Mouse (Mus musculus) layer of hippocampus, postnatal 10 days (tissue): ENCODE data around the gene P2ry14. TPM values are rescaled to one million over a fixed set of nuclear protein-coding genes. Genes with fewer than 3 reads are reported as not detected.

Source experiments
- DNase-seq, 2 experiments: peaks; one replicate each; pipeline ENCODE4 v3.0.0; 2021; ENCODE audit warnings: low spot score in 2 of 2
- long read RNA-seq: library from polyadenylated mRNA; stranded (forward); transcript quantifications from one replicate; pipeline ENCODE4 v2.0.0, GENCODE M21; 2023
- total RNA-seq, 2 experiments: library from RNA; stranded (reverse); gene quantifications; 2 replicates each; pipeline ENCODE4 v1.2.3; 2021

P2ry14 gene
- 1 to 10 TPM; 1.1 to 1.6 TPM for total RNA-seq
- long read RNA-seq, partial matches to known transcripts = 0 of 6 reads
- long read RNA-seq, other reads (novel, unspliced or antisense) = 4 of 6 reads

DNA sequence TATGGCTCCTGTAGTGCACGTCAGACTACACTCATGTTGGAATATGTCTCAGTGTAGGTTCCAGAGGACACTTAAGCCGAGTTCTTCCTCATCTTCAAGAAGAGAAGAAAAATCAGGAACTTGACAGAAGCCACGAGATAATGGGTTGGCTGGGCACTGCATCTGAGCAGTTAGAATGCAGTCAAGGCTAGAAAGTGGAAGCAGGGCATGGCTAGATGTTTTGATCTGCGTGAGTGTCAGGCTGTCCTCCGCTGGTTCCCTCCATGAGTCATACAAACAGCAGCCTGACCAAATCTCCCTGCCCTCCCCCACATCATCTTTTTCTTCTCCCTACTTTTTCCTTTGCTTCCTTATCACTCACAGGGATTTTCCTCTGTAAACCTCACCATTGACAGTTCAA, at the start of gene P2ry14:
TSS of gene P2ry14 (minus strand) at position 195 of the 400 bp plus-strand sequence.
- DNase-seq = no peak

DNA sequence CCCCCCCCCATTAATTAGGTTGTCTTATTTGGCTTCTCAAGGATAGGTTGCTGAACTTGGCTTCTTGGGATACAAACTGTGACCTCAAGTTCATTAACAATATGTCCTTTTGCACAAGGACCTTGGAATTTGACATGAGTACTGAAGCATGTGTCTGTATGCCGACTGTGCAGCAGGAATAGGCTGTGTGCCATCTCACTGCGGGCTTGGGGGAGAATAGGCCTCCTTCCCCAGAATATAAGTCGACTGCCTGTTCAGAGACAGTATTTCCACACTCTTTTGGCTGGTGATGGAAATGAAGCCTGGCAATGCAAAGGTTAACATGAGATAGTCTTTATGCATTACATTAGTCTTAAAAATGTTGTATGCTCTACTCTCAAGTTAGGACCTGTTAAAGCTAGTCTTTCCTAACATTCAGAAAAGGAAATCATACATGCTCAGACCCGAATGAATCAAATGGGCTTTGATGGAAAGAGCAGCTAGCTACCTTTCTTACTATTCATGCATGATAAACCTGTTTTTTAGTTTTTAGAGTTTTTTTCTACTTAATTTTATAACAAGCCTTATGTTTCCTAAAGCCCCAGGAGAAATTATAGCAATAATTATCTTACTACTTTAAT, 44.0 kb upstream of the P2ry14 start:
- DNase-seq = no peak

DNA sequence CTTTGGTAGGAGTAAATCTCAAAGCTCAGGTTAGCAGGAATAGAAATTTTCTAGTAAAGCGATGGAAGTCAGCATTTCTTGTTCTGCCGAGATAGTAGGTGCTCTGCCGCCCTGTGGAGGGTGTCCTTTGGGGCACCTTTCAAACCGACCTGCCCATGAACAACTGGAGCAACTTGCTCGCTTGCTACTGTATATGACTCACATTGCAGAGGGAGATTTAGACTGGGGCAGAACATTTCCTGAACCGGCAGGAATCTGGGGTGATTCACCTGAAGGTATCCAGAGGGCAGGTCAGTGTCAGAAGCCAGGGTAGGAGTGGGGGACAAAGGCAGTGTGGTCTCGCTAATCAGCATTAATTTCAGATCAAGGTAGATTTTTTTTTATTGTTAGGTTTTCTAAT, 41.5 kb upstream of the P2ry14 start, which contains the start of gene Gpr87:
TSS of gene Gpr87 (minus strand) at position 167 of the 400 bp plus-strand sequence.
- DNase-seq = no peak

- DNase-seq = no peak
Observed at GRCm38 (mm10) chr3:59194099-59194498, 40.7 kb upstream of the P2ry14 start.

DNA sequence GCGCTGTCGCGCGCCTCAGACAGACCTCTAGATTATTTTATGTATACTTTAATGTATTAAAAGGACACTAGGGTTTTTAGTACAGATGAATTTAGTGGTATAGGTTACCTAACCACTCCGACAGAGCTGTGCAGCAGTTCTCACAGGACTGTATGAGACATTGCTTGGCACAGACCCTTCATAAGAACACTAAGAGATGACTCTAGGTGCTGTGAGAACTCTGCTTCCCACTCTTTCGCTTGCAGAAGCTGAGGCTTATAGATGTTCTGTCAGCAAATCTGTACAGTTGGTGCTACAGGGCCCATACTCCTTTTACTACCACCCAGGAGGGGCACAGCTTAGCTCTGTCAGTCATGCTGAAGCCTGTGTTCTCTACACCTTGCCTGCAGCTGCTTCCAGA, 38.3 kb upstream of the P2ry14 start:
- DNase-seq = no peak

DNA sequence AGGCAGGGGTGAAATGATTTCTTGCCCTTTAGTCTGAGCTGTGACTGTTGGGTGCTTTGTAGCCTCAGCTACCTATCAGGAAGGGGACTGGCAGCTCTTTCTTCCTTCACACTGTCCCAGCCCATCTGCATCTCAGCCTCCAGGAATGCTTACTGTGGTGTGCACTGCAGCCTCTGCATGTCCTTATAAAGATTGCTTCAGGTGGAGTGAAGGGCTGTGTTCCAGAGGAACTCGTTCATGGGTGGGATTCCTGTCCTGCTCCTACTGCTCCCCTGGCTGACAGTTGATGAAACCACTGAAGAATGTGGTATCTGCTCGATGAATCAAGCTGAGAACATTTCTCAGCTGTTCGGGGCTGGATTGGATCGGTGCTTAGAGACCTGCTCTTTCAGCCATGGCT, 33.9 kb upstream of the P2ry14 start:
- no peak for DNase-seq

DNA sequence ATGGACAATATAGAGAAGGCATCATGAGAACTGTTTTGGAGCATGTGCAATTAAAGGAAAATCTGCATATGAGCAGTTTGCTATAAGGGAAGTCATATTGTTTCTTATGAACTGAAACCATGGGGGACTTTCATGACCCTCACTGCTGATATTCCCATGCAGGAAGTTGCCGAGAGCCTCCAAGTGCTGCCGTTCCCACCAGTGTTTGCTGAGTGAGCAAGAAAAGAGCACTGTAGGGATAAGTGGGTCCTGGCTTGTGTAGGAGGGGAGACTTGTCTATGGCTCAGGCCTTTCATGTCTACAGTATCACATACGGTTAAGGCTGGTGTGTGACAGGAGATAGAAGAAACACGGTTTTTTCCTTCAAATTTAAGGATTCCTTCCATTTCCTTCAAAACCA, 32.2 kb upstream of the P2ry14 start:
- DNase-seq = no peak

- no peak for DNase-seq
Observed at GRCm38 (mm10) chr3:59182129-59182528, 28.7 kb upstream of the P2ry14 start.

- DNase-seq = no peak
Observed at GRCm38 (mm10) chr3:59181134-59181533, 27.7 kb upstream of the P2ry14 start.

GRCm38 (mm10) chr3:59176871-59177270, 23.5 kb upstream of the P2ry14 start:
- no peak for DNase-seq

GRCm38 (mm10) chr3:59175234-59175633, 21.8 kb upstream of the P2ry14 start:
- DNase-seq = peak; percentile 52 to 66

DNA sequence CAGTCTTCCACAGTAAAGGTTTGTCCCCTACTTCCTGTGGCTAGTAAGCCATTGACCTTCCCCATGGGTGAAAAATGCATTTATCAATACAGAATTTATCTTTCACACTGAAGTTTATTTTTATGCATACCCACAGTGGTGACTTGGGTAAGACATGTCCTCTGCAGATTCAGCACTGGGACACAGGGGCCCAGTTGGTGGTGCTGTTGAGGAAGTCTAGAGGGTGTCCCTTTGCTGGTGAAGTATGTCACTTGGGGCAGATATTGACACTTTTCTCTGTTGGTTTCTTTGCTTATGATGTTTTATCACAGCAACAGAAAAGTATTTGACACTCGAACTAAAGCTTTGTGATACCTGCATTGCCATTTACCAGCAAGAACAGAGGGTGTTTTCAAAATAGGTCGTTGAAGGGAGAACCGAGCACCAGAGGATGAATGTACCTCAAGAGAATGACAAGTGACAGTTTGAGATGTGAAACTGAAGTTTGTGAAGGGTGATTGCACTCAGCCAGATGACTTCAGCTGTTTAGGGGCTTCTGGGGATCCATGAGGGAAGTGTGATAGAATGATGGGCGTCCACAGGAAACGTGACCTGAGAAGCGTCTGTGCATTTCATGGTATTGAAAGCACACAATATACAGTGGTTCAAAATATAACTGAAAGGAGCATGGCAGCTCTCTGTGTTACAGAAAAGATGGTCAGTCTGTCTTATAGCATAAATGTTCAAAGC, 21.2 kb upstream of the P2ry14 start:
- no peak for DNase-seq

DNA sequence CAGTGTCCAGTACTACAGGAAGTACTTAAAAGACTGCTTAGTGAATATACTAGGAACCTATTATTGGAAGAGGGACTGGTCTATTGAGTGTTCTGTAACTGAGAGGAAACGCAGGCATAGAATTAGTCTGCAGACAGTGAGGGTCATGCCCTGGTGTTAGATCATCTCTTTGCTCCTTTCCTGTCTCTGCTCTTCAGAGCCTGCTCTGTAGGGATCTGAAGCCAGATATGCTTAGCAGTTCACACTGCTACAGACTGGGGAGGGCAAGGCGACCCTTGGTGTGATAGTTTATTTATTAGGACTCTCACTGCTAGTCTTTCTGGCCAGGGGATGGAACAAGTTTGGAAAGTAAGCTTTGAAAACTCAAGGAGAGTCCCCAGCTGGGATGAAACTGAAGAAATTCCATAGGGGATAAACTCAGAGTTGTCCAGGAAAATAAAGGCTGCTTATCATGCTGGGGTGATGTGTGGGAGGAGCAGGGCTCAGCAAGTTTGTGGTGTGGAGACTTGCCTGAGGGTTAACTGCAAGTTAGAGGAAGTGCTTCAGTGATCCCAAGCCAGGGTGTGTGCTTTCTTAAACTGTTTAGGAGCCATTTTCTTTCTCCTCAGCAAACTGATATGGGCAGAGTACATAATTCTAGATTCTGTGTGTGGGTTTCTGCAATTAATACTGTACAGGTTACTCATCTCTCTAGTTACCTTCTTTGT, 16.7 kb upstream of the P2ry14 start:
- no peak for DNase-seq

GRCm38 (mm10) chr3:59169215-59169614, 15.8 kb upstream of the P2ry14 start:
- DNase-seq = no peak

DNA sequence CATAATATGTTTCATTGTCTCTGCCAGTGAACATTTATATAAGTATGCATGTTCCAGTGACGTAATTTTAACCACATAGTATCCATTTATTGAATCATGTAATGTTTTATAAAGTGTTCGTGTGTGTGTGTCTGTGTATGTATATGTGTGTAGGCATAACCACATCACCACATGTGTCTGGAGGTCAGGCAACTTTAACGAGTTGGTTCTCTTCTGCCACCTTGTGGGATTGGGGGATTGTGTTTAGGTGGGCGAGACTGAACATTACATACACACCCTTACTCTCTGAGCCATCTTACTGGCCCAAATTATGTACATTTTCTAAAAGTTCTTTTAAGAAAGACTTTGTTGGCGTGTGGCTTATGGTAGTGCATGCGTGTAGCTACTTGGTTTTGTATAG, 15.1 kb upstream of the P2ry14 start:
- DNase-seq = no peak

- DNase-seq = no peak
Observed at GRCm38 (mm10) chr3:59167417-59168054, 14.1 kb upstream of the P2ry14 start.

DNA sequence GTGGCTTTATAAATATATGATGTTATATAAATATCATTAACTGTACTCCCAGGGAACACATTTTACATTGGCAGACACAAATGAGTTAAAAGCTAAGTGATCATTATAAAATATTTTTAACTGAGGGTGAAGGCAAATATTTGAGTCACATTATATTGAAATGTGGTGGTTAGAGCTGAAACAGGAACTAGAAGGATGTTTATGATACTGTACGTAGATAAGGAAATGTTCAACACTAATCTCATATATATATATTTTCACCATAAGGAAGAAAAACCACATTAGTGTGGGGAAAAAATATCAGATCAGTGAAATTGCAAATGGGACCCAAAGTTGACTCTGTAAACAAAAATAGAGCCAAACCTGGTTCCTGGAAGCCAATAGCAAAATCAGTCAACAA, 7.0 kb upstream of the P2ry14 start:
- DNase-seq = no peak

GRCm38 (mm10) chr3:59157048-59157447, 3.6 kb upstream of the P2ry14 start:
- DNase-seq = no peak

- no peak for DNase-seq
Observed at GRCm38 (mm10) chr3:59155404-59155803, 2.0 kb upstream of the P2ry14 start.

DNA sequence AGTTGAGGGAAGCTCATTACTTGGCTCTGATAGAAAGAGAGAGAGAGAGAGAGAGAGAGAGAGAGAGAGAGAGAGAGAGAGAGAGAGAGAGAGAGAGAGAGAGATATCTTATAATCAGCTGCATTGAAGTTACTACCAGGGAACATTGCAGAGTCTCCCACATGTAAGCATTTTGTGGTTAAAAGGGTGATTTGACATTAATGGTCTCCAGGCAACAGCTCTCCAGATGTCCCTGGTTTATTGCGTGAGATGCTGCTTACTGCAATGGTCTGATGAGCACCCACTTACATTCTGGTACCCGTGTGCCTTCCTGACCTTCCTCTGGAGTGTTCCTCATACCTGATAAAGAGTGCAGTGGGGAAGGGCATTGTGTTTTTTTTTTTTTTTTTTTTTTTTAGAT, 1.5 kb upstream of the P2ry14 start:
- DNase-seq = no peak

- DNase-seq = no peak
Observed at GRCm38 (mm10) chr3:59150624-59151023, 2.8 kb downstream of the P2ry14 start.

DNA sequence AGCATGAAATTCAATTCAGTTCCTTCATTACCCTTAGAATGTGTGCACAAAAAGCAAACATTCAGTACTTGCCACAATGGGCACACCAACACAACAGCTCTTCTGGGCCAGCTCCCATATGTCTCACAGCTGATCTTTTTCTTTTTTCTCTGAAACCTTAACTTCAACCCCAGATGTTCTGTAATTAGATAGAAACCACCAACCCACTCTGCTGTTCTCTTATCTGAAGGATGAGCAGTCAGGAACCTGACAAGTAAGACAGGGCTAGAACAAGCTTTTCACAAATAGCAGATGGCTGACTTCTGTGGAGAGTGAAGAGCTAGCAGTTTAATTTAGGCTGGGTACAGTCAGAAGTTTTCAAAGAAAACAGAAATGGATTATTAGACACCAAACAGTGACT, 3.8 kb downstream of the P2ry14 start:
- DNase-seq = no peak
